Mouse (Mus musculus): Measurements from ENCODE around the gene Gng13. TPM values are rescaled to one million over a fixed set of nuclear protein-coding genes. Genes with fewer than 3 reads are reported as not detected.

Gng13 gene
- 0.44 and 0.84 TPM in 2 replicates for polyA plus RNA-seq (2012; rRNA removed)

GRCm38 (mm10) chr17:25716711-25717637, at the start of gene Gng13:
Gene Gng13, plus strand, starts transcription at chr17:25717171.
- Histone ChIP-seq H3K4me1 (ENCODE audit: control insufficient read depth, insufficient read depth, low read length) (peaks cover 8% of the 10 kb centered on the region), H3K27ac (ENCODE audit: control insufficient read depth, insufficient read depth, low read depth, low read length) (no peak within 1 kb of the TSS), H3K36me3 (ENCODE audit: control insufficient read depth, insufficient read depth, low read length) (no peaks in the 10 kb centered on the region), H3K27me3 (ENCODE audit: control insufficient read depth, insufficient read depth, low read length) (no peaks in the 10 kb centered on the region), H3K4me3 (ENCODE audit: control insufficient read depth, low read depth, low read length) (no peak within 1 kb of the TSS; the same call in 1 of the 2 replicates)
- no peak for TF ChIP-seq CTCF (IDR thresholded peaks at IDR 0.05; ENCODE audit: control insufficient read depth, insufficient read depth, insufficient replicate concordance, low read depth, low read length)
- no peak for TF ChIP-seq POLR2A (IDR thresholded peaks at IDR 0.05; ENCODE audit: control insufficient read depth, low read depth, low read length)

- no peak overlapping the region for H3K4me3 ChIP-seq (ENCODE audit: control insufficient read depth, low read depth, low read length)
- H3K4me1 ChIP-seq (ENCODE audit: control insufficient read depth, insufficient read depth, low read length), result no peaks in the 10 kb centered on the region
- no peak overlapping the region for H3K27ac ChIP-seq (ENCODE audit: control insufficient read depth, insufficient read depth, low read depth, low read length)
Observed at GRCm38 (mm10) chr17:25668481-25669055, 48.4 kb upstream of the Gng13 start.

GRCm38 (mm10) chr17:25672982-25673381, 44.0 kb upstream of the Gng13 start:
- H3K4me3 ChIP-seq (ENCODE audit: control insufficient read depth, low read depth, low read length), result no peak overlapping the region
- H3K36me3 ChIP-seq (ENCODE audit: control insufficient read depth, insufficient read depth, low read length), result no peaks in the 10 kb centered on the region
- TF ChIP-seq CTCF (IDR thresholded peaks at IDR 0.05; ENCODE audit: control insufficient read depth, insufficient read depth, insufficient replicate concordance, low read depth, low read length), result no peak
- no peaks in the 10 kb centered on the region for H3K27me3 ChIP-seq (ENCODE audit: control insufficient read depth, insufficient read depth, low read length)
- no peak overlapping the region for H3K27ac ChIP-seq (ENCODE audit: control insufficient read depth, insufficient read depth, low read depth, low read length)
- no peaks in the 10 kb centered on the region for H3K4me1 ChIP-seq (ENCODE audit: control insufficient read depth, insufficient read depth, low read length)

More at GRCm38 (mm10) chr17:25668481-25669055, 48.4 kb upstream of the Gng13 start:
- Histone ChIP-seq H3K36me3 (ENCODE audit: control insufficient read depth, insufficient read depth, low read length) (no peaks in the 10 kb centered on the region), H3K27me3 (ENCODE audit: control insufficient read depth, insufficient read depth, low read length) (no peaks in the 10 kb centered on the region)
- no peak for TF ChIP-seq CTCF (IDR thresholded peaks at IDR 0.05; ENCODE audit: control insufficient read depth, insufficient read depth, insufficient replicate concordance, low read depth, low read length)
- no peak for TF ChIP-seq POLR2A (IDR thresholded peaks at IDR 0.05; ENCODE audit: control insufficient read depth, low read depth, low read length)

DNA sequence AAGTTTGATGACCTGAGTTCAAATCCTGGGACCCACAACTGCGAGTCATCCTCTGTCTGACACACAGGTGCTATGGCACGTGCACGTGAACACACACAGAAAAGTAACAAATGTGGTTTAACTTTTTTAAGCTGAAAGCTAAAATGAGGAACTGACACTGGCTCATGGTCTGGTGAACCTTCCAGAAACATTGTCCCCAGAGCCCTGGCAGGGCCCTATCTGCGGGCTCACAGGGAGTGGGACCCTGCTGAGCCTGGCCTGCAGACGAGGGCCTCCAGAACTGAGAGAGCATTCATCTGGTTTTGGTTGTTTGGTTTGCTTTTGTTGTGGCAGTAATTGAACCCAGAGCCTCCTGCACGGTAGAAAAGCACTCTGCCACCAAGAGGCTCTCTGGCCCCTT, 39.0 kb upstream of the Gng13 start:
- Histone ChIP-seq H3K4me3 (ENCODE audit: control insufficient read depth, low read depth, low read length) (no peak overlapping the region), H3K27ac (ENCODE audit: control insufficient read depth, insufficient read depth, low read depth, low read length) (no peak overlapping the region), H3K36me3 (ENCODE audit: control insufficient read depth, insufficient read depth, low read length) (no peaks in the 10 kb centered on the region), H3K27me3 (ENCODE audit: control insufficient read depth, insufficient read depth, low read length) (no peaks in the 10 kb centered on the region), H3K4me1 (ENCODE audit: control insufficient read depth, insufficient read depth, low read length) (no peaks in the 10 kb centered on the region)
- TF ChIP-seq CTCF (IDR thresholded peaks at IDR 0.05; ENCODE audit: control insufficient read depth, insufficient read depth, insufficient replicate concordance, low read depth, low read length), result no peak
- no peak for TF ChIP-seq POLR2A (IDR thresholded peaks at IDR 0.05; ENCODE audit: control insufficient read depth, low read depth, low read length)

- Histone ChIP-seq H3K4me1 (ENCODE audit: control insufficient read depth, insufficient read depth, low read length) (no peaks in the 10 kb centered on the region), H3K36me3 (ENCODE audit: control insufficient read depth, insufficient read depth, low read length) (no peaks in the 10 kb centered on the region), H3K27me3 (ENCODE audit: control insufficient read depth, insufficient read depth, low read length) (no peaks in the 10 kb centered on the region), H3K4me3 (ENCODE audit: control insufficient read depth, low read depth, low read length) (no peak overlapping the region), H3K27ac (ENCODE audit: control insufficient read depth, insufficient read depth, low read depth, low read length) (no peak overlapping the region)
- TF ChIP-seq CTCF (IDR thresholded peaks at IDR 0.05; ENCODE audit: control insufficient read depth, insufficient read depth, insufficient replicate concordance, low read depth, low read length) (no peak), POLR2A (IDR thresholded peaks at IDR 0.05; ENCODE audit: control insufficient read depth, low read depth, low read length) (no peak)
Observed at GRCm38 (mm10) chr17:25679818-25680217, 37.2 kb upstream of the Gng13 start.

- no peak overlapping the region for H3K27ac ChIP-seq (ENCODE audit: control insufficient read depth, insufficient read depth, low read depth, low read length)
- H3K4me1 ChIP-seq (ENCODE audit: control insufficient read depth, insufficient read depth, low read length), result no peaks in the 10 kb centered on the region
- no peak overlapping the region for H3K4me3 ChIP-seq (ENCODE audit: control insufficient read depth, low read depth, low read length)
- H3K36me3 ChIP-seq (ENCODE audit: control insufficient read depth, insufficient read depth, low read length), result no peaks in the 10 kb centered on the region
- no peaks in the 10 kb centered on the region for H3K27me3 ChIP-seq (ENCODE audit: control insufficient read depth, insufficient read depth, low read length)
- TF ChIP-seq POLR2A (IDR thresholded peaks at IDR 0.05; ENCODE audit: control insufficient read depth, low read depth, low read length) (no peak), CTCF (IDR thresholded peaks at IDR 0.05; ENCODE audit: control insufficient read depth, insufficient read depth, insufficient replicate concordance, low read depth, low read length) (no peak)
Observed at GRCm38 (mm10) chr17:25681636-25682035, 35.3 kb upstream of the Gng13 start.

GRCm38 (mm10) chr17:25686323-25686722, 30.6 kb upstream of the Gng13 start:
- no peaks in the 10 kb centered on the region for H3K36me3 ChIP-seq (ENCODE audit: control insufficient read depth, insufficient read depth, low read length)
- no peak overlapping the region for H3K27ac ChIP-seq (ENCODE audit: control insufficient read depth, insufficient read depth, low read depth, low read length)
- H3K4me1 ChIP-seq (ENCODE audit: control insufficient read depth, insufficient read depth, low read length), result no peaks in the 10 kb centered on the region
- no peak overlapping the region for H3K4me3 ChIP-seq (ENCODE audit: control insufficient read depth, low read depth, low read length)
- no peaks in the 10 kb centered on the region for H3K27me3 ChIP-seq (ENCODE audit: control insufficient read depth, insufficient read depth, low read length)
- peak; percentile 16; the same call in 1 of the 2 replicates for TF ChIP-seq CTCF (IDR thresholded peaks at IDR 0.05; ENCODE audit: control insufficient read depth, insufficient read depth, insufficient replicate concordance, low read depth, low read length)
- no peak for TF ChIP-seq POLR2A (IDR thresholded peaks at IDR 0.05; ENCODE audit: control insufficient read depth, low read depth, low read length)

Data from testis, adult 2 months (tissue).